Mouse (Mus musculus) G1E (cell line): ENCODE measurements around the gene Sgpp1. TPM values are rescaled to one million over a fixed set of nuclear protein-coding genes. Genes with fewer than 3 reads are reported as not detected.

Experiments
- ATAC-seq: 2 replicates; pipeline ENCODE4 v1.8.0; 2016; ENCODE audit warnings: mild to moderate bottlenecking; ENCODE audit not compliant: insufficient number of reproducible peaks, poor library complexity, low FRiP score, severe bottlenecking; ENCODE audit errors: extremely low read depth
- DNase-seq: peaks from one replicate; pipeline ENCODE4 v3.0.0; 2012; ENCODE audit warnings: low spot score
- H3K27me3 ChIP-seq: 2 replicates; pipeline ENCODE4 v1.6.1; 2012; ENCODE audit warnings: mild to moderate bottlenecking, low read length, inconsistent platforms; ENCODE audit not compliant: insufficient read depth
- H3K36me3 ChIP-seq: replicated peaks from 2 replicates; pipeline ENCODE3; 2012; ENCODE audit warnings: mild to moderate bottlenecking, inconsistent platforms
- H3K4me1 ChIP-seq: 2 replicates; pipeline ENCODE4 v1.6.1; 2012; ENCODE audit warnings: low read depth, low read length, inconsistent platforms, mixed read lengths; ENCODE audit not compliant: insufficient read depth
- H3K4me3 ChIP-seq: 2 replicates; pipeline ENCODE4 v1.5.1; 2012; ENCODE audit warnings: low read depth, mild to moderate bottlenecking, inconsistent platforms, low read length, moderate library complexity, mixed read lengths
- H3K9me3 ChIP-seq: replicated peaks from 2 replicates; pipeline ENCODE4 v1.6.1; 2012; ENCODE audit warnings: inconsistent platforms
- CTCF ChIP-seq: IDR thresholded peaks from 2 replicates; pipeline ENCODE4 v1.5.1; 2012; ENCODE audit warnings: low read depth, low read length, inconsistent platforms, mixed read lengths
- GATA1 ChIP-seq: IDR thresholded peaks from 2 replicates; pipeline ENCODE4 v1.6.1; 2012; ENCODE audit warnings: borderline replicate concordance, low read length, inconsistent platforms, mixed read lengths
- GATA2 ChIP-seq: IDR thresholded peaks from 2 replicates; pipeline ENCODE4 v1.6.1; 2012; ENCODE audit warnings: low read depth, low read length, inconsistent platforms, borderline replicate concordance
- POLR2AphosphoS5 ChIP-seq: IDR thresholded peaks from 2 replicates; pipeline ENCODE4 v1.6.1; 2012; ENCODE audit warnings: low read depth, low read length, inconsistent platforms; ENCODE audit not compliant: insufficient replicate concordance
- TAL1 ChIP-seq: conservative IDR thresholded peaks from 2 replicates; pipeline ENCODE4 v1.6.1; 2012; ENCODE audit warnings: low read depth, low read length, inconsistent platforms, mixed read lengths
- polyA plus RNA-seq: library from polyadenylated mRNA; stranded (reverse); fragments of >175 nt; gene quantifications from 2 replicates; pipeline ENCODE4 v1.2.3, GENCODE M21; 2012
- total RNA-seq, 2 experiments: library from RNA; stranded (forward) in 1 of 2; stranded (reverse) in 1 of 2; fragments of 200-1000 nt in 1 of 2; fragments of >200 nt in 1 of 2; fragmentation: Nextera tagmentation in 1 of 2; gene quantifications; 2 replicates each; pipeline ENCODE4 v1.2.3; 2014 to 2017

Gene Sgpp1
- total RNA-seq (2014; fragmentation: Nextera tagmentation) (23.6 and 31.0 TPM in 2 replicates), total RNA-seq (2017) (16.4 and 16.8 TPM in 2 replicates), polyA plus RNA-seq (5.3 and 5.6 TPM in 2 replicates)

- DNase-seq (peak; percentile 53), ATAC-seq (no peak)
- H3K36me3 ChIP-seq, result no peaks in the 10 kb centered on the region
- H3K27me3 ChIP-seq, result peaks cover 5% of the 10 kb centered on the region
- peaks cover under 1% of the 10 kb centered on the region for H3K4me1 ChIP-seq
- no peak for TF ChIP-seq TAL1
- TF ChIP-seq GATA2, result no peak
- no peak for TF ChIP-seq POLR2AphosphoS5
- TF ChIP-seq CTCF, result no peak
- TF ChIP-seq GATA1, result no peak
- peak within 1 kb of the TSS; percentile 74 for H3K4me3 ChIP-seq
- H3K9me3 ChIP-seq, result 0 out of 2 replicates have a peak, but pooled peaks cover 8% of the 10 kb centered on the region
These were observed at the start of gene Sgpp1 for GRCm38 (mm10) chr12:75735246-75736200. Gene Sgpp1, minus strand, starts transcription at chr12:75735729.

GRCm38 (mm10) chr12:75784271-75784751 lies 48.8 kb upstream of the Sgpp1 start:
- TF ChIP-seq TAL1, result no peak

DNA sequence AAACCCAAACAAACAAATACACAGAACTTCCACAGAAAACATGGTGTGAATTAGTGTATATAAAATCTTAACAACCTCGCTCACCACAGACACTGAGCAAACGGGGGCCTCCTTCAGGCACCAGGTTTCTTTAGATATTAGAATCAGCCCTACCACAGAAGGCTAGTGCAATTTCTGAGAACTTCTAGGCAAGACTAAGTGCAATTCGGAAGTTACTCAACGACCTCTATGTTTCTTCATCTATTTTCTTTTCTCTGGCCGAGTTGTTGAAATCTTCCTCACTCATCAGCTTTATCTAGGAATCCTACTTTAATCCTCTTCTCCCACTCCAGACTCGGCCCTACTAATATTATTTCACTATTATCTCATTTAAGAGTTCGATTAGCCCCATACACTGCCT lies 46.5 kb upstream of the Sgpp1 start:
- Histone ChIP-seq H3K36me3 (no peaks in the 10 kb centered on the region), H3K4me1 (no peaks in the 10 kb centered on the region), H3K4me3 (no peak overlapping the region), H3K27me3 (peaks cover 10% of the 10 kb centered on the region), H3K9me3 (peaks cover 4% of the 10 kb centered on the region; the same call in 1 of the 2 replicates)
- no peak for ATAC-seq
- DNase-seq, result no peak
- TF ChIP-seq GATA1 (no peak), POLR2AphosphoS5 (no peak), GATA2 (no peak), TAL1 (no peak), CTCF (no peak)

More at GRCm38 (mm10) chr12:75784271-75784751, 48.8 kb upstream of the Sgpp1 start:
- DNase-seq, result no peak
- Histone ChIP-seq H3K36me3 (no peaks in the 10 kb centered on the region), H3K9me3 (peaks cover 4% of the 10 kb centered on the region; the same call in 1 of the 2 replicates), H3K4me3 (no peak overlapping the region), H3K4me1 (no peaks in the 10 kb centered on the region), H3K27me3 (peaks cover 17% of the 10 kb centered on the region)
- ATAC-seq, result no peak

DNA sequence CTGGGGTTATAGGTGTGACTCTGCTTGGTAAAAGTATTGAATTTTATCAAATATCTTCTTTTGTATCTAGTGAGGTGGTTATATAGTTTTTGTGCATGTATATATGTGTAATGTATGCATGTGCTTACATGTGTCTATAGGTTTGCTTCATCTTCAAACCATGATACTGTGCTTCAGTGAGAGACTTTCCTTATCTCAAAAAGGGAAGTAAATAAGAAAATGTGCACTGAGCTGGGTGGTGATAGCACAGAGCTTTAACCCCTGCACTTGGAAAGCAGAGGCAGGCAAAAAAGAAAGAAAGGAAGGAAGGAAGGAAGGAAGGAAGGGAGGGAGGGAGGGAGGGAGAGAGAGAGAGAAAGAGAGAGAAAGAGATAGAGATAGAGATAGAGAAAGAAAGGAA lies 45.9 kb upstream of the Sgpp1 start:
- DNase-seq (no peak), ATAC-seq (no peak)
- Histone ChIP-seq H3K9me3 (peaks cover 4% of the 10 kb centered on the region; the same call in 1 of the 2 replicates), H3K4me3 (no peak overlapping the region), H3K36me3 (no peaks in the 10 kb centered on the region), H3K27me3 (peaks cover 10% of the 10 kb centered on the region), H3K4me1 (no peaks in the 10 kb centered on the region)
- TF ChIP-seq CTCF, result no peak
- no peak for TF ChIP-seq GATA1
- TF ChIP-seq POLR2AphosphoS5, result no peak
- no peak for TF ChIP-seq GATA2
- TF ChIP-seq TAL1, result no peak

- peaks cover 10% of the 10 kb centered on the region for H3K27me3 ChIP-seq
- H3K4me3 ChIP-seq, result no peak overlapping the region
- peaks cover 11% of the 10 kb centered on the region for H3K4me1 ChIP-seq
- TF ChIP-seq CTCF (no peak), POLR2AphosphoS5 (no peak), GATA1 (no peak), TAL1 (no peak), GATA2 (no peak)
- DNase-seq (peak; percentile 13), ATAC-seq (peak; percentile 45; the same call in 1 of the 2 replicates)
- H3K36me3 ChIP-seq, result no peaks in the 10 kb centered on the region
- H3K9me3 ChIP-seq, result peaks cover 2% of the 10 kb centered on the region; the same call in 1 of the 2 replicates
These were observed 37.0 kb upstream of the Sgpp1 start for GRCm38 (mm10) chr12:75772424-75773034.

- ATAC-seq, result no peak
These were observed 35.9 kb upstream of the Sgpp1 start for GRCm38 (mm10) chr12:75771410-75771809.

More at GRCm38 (mm10) chr12:75771410-75771809, 35.9 kb upstream of the Sgpp1 start:
- peaks cover 11% of the 10 kb centered on the region for H3K4me1 ChIP-seq
- TF ChIP-seq TAL1 (no peak), CTCF (no peak), GATA2 (no peak), GATA1 (no peak), POLR2AphosphoS5 (no peak)
- H3K9me3 ChIP-seq, result peaks cover 2% of the 10 kb centered on the region; the same call in 1 of the 2 replicates
- peaks cover 15% of the 10 kb centered on the region for H3K27me3 ChIP-seq
- DNase-seq, result no peak
- H3K4me3 ChIP-seq, result no peak overlapping the region
- H3K36me3 ChIP-seq, result no peaks in the 10 kb centered on the region
